Mouse (Mus musculus) lung, adult 2 months (tissue): Measurements from ENCODE around the gene Nktr.

Source experiments
- CTCF ChIP-seq: fragments of 200-500 bp; IDR thresholded peaks from 2 replicates; pipeline ENCODE4 v1.5.1; 2011; ENCODE audit warnings: mild to moderate bottlenecking, low read length, control low read depth; ENCODE audit not compliant: insufficient read depth
- POLR2A ChIP-seq: fragments of 200-500 bp; IDR thresholded peaks from 2 replicates; pipeline ENCODE4 v1.6.1; 2011; ENCODE audit warnings: low read depth, mild to moderate bottlenecking, control low read depth, low read length, borderline replicate concordance; ENCODE audit errors: extremely low read depth

- TF ChIP-seq CTCF, result no peak
- no peak for TF ChIP-seq POLR2A
These were observed 67.4 kb downstream of the Nktr start for GRCm38 (mm10) chr9:121786359-121786758.
